Mouse (Mus musculus): Measurements from ENCODE around the gene Prkd3. TPM values are rescaled to one million over a fixed set of nuclear protein-coding genes. Genes with fewer than 3 reads are reported as not detected.

Gene Prkd3
- polyA plus RNA-seq, 2 experiments, result 38.5 to 43.2 TPM

GRCm38 (mm10) chr17:79013625-79014024 lies 7.0 kb downstream of the Prkd3 start:
- 84% methylated on average over 2 of the region's 2 CpGs for WGBS
- Histone ChIP-seq H3K4me2 (replicated peaks; ENCODE audit: low read depth, low read length, severe bottlenecking) (no peak overlapping the region), H3K4me1 (ENCODE audit: control insufficient read depth, insufficient read depth, low read length) (peaks cover 11% of the 10 kb centered on the region), H3K27ac (replicated peaks; ENCODE audit: low read depth, low read length) (no peak overlapping the region), H3K27me3 (ENCODE audit: control insufficient read depth, insufficient read depth, low read length) (no peaks in the 10 kb centered on the region), H3K9ac (ENCODE audit: low read depth, low read length, severe bottlenecking) (no peak overlapping the region), H3K36me3 (ENCODE audit: control insufficient read depth, insufficient read depth, low read length) (peaks cover 26% of the 10 kb centered on the region), H3K4me3 (replicated peaks; ENCODE audit: low read length) (no peak overlapping the region), H3K9me3 (ENCODE audit: control insufficient read depth, low read length) (no peaks in the 10 kb centered on the region)
- DNase-seq (ENCODE audit: low spot score) (no peak), ATAC-seq (ENCODE audit: low FRiP score, low read depth) (no peak)
- TF ChIP-seq POLR2A (IDR thresholded peaks at IDR 0.05; ENCODE audit: borderline replicate concordance, extremely low read depth, insufficient read depth, insufficient read length), result no peak

- Histone ChIP-seq H3K9ac (ENCODE audit: low read depth, low read length, severe bottlenecking) (no peak overlapping the region), H3K36me3 (ENCODE audit: control insufficient read depth, insufficient read depth, low read length) (no peaks in the 10 kb centered on the region), H3K4me3 (replicated peaks; ENCODE audit: low read length) (no peak overlapping the region), H3K27ac (replicated peaks; ENCODE audit: low read depth, low read length) (no peak overlapping the region), H3K4me2 (replicated peaks; ENCODE audit: low read depth, low read length, severe bottlenecking) (no peak overlapping the region), H3K27me3 (ENCODE audit: control insufficient read depth, insufficient read depth, low read length) (no peaks in the 10 kb centered on the region), H3K4me1 (ENCODE audit: control insufficient read depth, insufficient read depth, low read length) (peaks cover 3% of the 10 kb centered on the region; the same call in 1 of the 2 replicates), H3K9me3 (ENCODE audit: control insufficient read depth, low read length) (no peaks in the 10 kb centered on the region)
- WGBS, result 91% methylated on average over 4 of the region's 4 CpGs
- no peak for TF ChIP-seq POLR2A (IDR thresholded peaks at IDR 0.05; ENCODE audit: borderline replicate concordance, extremely low read depth, insufficient read depth, insufficient read length)
- no peak for DNase-seq (ENCODE audit: low spot score)
- ATAC-seq (ENCODE audit: low FRiP score, low read depth), result no peak
Observed at GRCm38 (mm10) chr17:78999745-79000270, 20.8 kb downstream of the Prkd3 start.

GRCm38 (mm10) chr17:78999189-78999588 lies 21.4 kb downstream of the Prkd3 start:
- no peak for DNase-seq (ENCODE audit: low spot score)
- H3K9me3 ChIP-seq (ENCODE audit: control insufficient read depth, low read length), result no peaks in the 10 kb centered on the region
- H3K9ac ChIP-seq (ENCODE audit: low read depth, low read length, severe bottlenecking), result no peak overlapping the region
- no peaks in the 10 kb centered on the region for H3K27me3 ChIP-seq (ENCODE audit: control insufficient read depth, insufficient read depth, low read length)
- no peaks in the 10 kb centered on the region for H3K36me3 ChIP-seq (ENCODE audit: control insufficient read depth, insufficient read depth, low read length)
- TF ChIP-seq POLR2A (IDR thresholded peaks at IDR 0.05; ENCODE audit: borderline replicate concordance, extremely low read depth, insufficient read depth, insufficient read length), result no peak
- WGBS, result 96% methylated on average over 3 of the region's 3 CpGs
- H3K4me1 ChIP-seq (ENCODE audit: control insufficient read depth, insufficient read depth, low read length), result peaks cover 7% of the 10 kb centered on the region
- no peak overlapping the region for H3K4me2 ChIP-seq (replicated peaks; ENCODE audit: low read depth, low read length, severe bottlenecking)
- no peak for ATAC-seq (ENCODE audit: low FRiP score, low read depth)
- H3K4me3 ChIP-seq (replicated peaks; ENCODE audit: low read length), result no peak overlapping the region
- H3K27ac ChIP-seq (replicated peaks; ENCODE audit: low read depth, low read length), result no peak overlapping the region

- WGBS, result 57% methylated on average over 2 of the region's 2 CpGs
- peaks cover 7% of the 10 kb centered on the region for H3K4me1 ChIP-seq (ENCODE audit: control insufficient read depth, insufficient read depth, low read length)
- H3K36me3 ChIP-seq (ENCODE audit: control insufficient read depth, insufficient read depth, low read length), result no peaks in the 10 kb centered on the region
- no peak for ATAC-seq (ENCODE audit: low FRiP score, low read depth)
- no peak overlapping the region for H3K9ac ChIP-seq (ENCODE audit: low read depth, low read length, severe bottlenecking)
- H3K9me3 ChIP-seq (ENCODE audit: control insufficient read depth, low read length), result no peaks in the 10 kb centered on the region
- no peak overlapping the region for H3K27ac ChIP-seq (replicated peaks; ENCODE audit: low read depth, low read length)
- H3K4me2 ChIP-seq (replicated peaks; ENCODE audit: low read depth, low read length, severe bottlenecking), result no peak overlapping the region
- H3K4me3 ChIP-seq (replicated peaks; ENCODE audit: low read length), result no peak overlapping the region
- H3K27me3 ChIP-seq (ENCODE audit: control insufficient read depth, insufficient read depth, low read length), result no peaks in the 10 kb centered on the region
- TF ChIP-seq POLR2A (IDR thresholded peaks at IDR 0.05; ENCODE audit: borderline replicate concordance, extremely low read depth, insufficient read depth, insufficient read length), result no peak
- DNase-seq (ENCODE audit: low spot score), result no peak
Observed at GRCm38 (mm10) chr17:78998130-78998529, 22.5 kb downstream of the Prkd3 start.

GRCm38 (mm10) chr17:78994931-78995820 lies 25.4 kb downstream of the Prkd3 start:
- no peak for TF ChIP-seq POLR2A (IDR thresholded peaks at IDR 0.05; ENCODE audit: borderline replicate concordance, extremely low read depth, insufficient read depth, insufficient read length)
- Histone ChIP-seq H3K4me1 (ENCODE audit: control insufficient read depth, insufficient read depth, low read length) (peaks cover 13% of the 10 kb centered on the region), H3K27me3 (ENCODE audit: control insufficient read depth, insufficient read depth, low read length) (no peaks in the 10 kb centered on the region), H3K4me2 (replicated peaks; ENCODE audit: low read depth, low read length, severe bottlenecking) (no peak overlapping the region), H3K36me3 (ENCODE audit: control insufficient read depth, insufficient read depth, low read length) (no peaks in the 10 kb centered on the region), H3K9ac (ENCODE audit: low read depth, low read length, severe bottlenecking) (no peak overlapping the region), H3K9me3 (ENCODE audit: control insufficient read depth, low read length) (no peaks in the 10 kb centered on the region), H3K4me3 (replicated peaks; ENCODE audit: low read length) (no peak overlapping the region), H3K27ac (replicated peaks; ENCODE audit: low read depth, low read length) (no peak overlapping the region)
- DNase-seq (ENCODE audit: low spot score), result no peak
- 66% methylated on average over 9 of the region's 9 CpGs for WGBS
- no peak for ATAC-seq (ENCODE audit: low FRiP score, low read depth)

Measured in limb, embryonic 14.5 days (tissue).